Mouse (Mus musculus): ENCODE data around the gene C5ar1. TPM values are rescaled to one million over a fixed set of nuclear protein-coding genes. Genes with fewer than 3 reads are reported as not detected.
"Not testable (repeated sequence)": the region's sequence is repeated elsewhere in the genome, so short reads cannot be mapped to it uniquely, and the experiment has no call there.

Gene C5ar1
- 1 to 10 TPM; 1.8 to 1.9 TPM for total RNA-seq (2021)

GRCm38 (mm10) chr7:16259110-16259590 is at the start of gene C5ar1:
Gene C5ar1, minus strand, starts transcription at chr7:16259540.
- DNase-seq, result no peak

GRCm38 (mm10) chr7:16308555-16309317 is 49.4 kb upstream of the C5ar1 start:
- DNase-seq, result peak; percentile 12

- not testable (repeated sequence) for DNase-seq
Observed at GRCm38 (mm10) chr7:16308093-16308492, 48.8 kb upstream of the C5ar1 start, which contains the start of gene Bbc3. Gene Bbc3, plus strand, starts transcription at chr7:16308393.

GRCm38 (mm10) chr7:16307141-16307540 is 47.8 kb upstream of the C5ar1 start:
- not testable (repeated sequence) for DNase-seq

GRCm38 (mm10) chr7:16299419-16300035 is 40.2 kb upstream of the C5ar1 start:
- DNase-seq, result peak; percentile 88

GRCm38 (mm10) chr7:16298927-16299326 is 39.6 kb upstream of the C5ar1 start:
- no peak for DNase-seq

- no peak for DNase-seq
Observed at GRCm38 (mm10) chr7:16297616-16298015, 38.3 kb upstream of the C5ar1 start.

- peak; percentile 93 for DNase-seq
Observed at GRCm38 (mm10) chr7:16296766-16297390, 37.5 kb upstream of the C5ar1 start.

- no peak for DNase-seq
Observed at GRCm38 (mm10) chr7:16296146-16296545, 36.8 kb upstream of the C5ar1 start.

- DNase-seq, result peak; percentile 81
Observed at GRCm38 (mm10) chr7:16295321-16295900, 36.1 kb upstream of the C5ar1 start.

- peak; percentile 98 for DNase-seq
Observed at GRCm38 (mm10) chr7:16294837-16295236, 35.5 kb upstream of the C5ar1 start.

- peak; percentile 62 for DNase-seq
Observed at GRCm38 (mm10) chr7:16294346-16294745, 35.0 kb upstream of the C5ar1 start.

- no peak for DNase-seq
Observed at GRCm38 (mm10) chr7:16287791-16288190, 28.5 kb upstream of the C5ar1 start.

GRCm38 (mm10) chr7:16287016-16287415 is 27.7 kb upstream of the C5ar1 start:
- DNase-seq, result no peak

GRCm38 (mm10) chr7:16286026-16286961 is 27.0 kb upstream of the C5ar1 start, which contains the start of gene Ccdc9:
Gene Ccdc9, minus strand, starts transcription at chr7:16286795.
- peak; percentile 100 for DNase-seq

- DNase-seq, result peak; percentile 81
Observed at GRCm38 (mm10) chr7:16285450-16286025, 26.2 kb upstream of the C5ar1 start.

- DNase-seq, result no peak
Observed at GRCm38 (mm10) chr7:16284904-16285303, 25.6 kb upstream of the C5ar1 start.

GRCm38 (mm10) chr7:16284001-16284400 is 24.7 kb upstream of the C5ar1 start:
- DNase-seq, result no peak

GRCm38 (mm10) chr7:16282334-16282733 is 23.0 kb upstream of the C5ar1 start:
- no peak for DNase-seq

- no peak for DNase-seq
Observed at GRCm38 (mm10) chr7:16280721-16281120, 21.4 kb upstream of the C5ar1 start.

All from heart, postnatal 4 days (tissue).